ENCODE assay signal across 9 mouse cellular contexts in the genomic region with DNA sequence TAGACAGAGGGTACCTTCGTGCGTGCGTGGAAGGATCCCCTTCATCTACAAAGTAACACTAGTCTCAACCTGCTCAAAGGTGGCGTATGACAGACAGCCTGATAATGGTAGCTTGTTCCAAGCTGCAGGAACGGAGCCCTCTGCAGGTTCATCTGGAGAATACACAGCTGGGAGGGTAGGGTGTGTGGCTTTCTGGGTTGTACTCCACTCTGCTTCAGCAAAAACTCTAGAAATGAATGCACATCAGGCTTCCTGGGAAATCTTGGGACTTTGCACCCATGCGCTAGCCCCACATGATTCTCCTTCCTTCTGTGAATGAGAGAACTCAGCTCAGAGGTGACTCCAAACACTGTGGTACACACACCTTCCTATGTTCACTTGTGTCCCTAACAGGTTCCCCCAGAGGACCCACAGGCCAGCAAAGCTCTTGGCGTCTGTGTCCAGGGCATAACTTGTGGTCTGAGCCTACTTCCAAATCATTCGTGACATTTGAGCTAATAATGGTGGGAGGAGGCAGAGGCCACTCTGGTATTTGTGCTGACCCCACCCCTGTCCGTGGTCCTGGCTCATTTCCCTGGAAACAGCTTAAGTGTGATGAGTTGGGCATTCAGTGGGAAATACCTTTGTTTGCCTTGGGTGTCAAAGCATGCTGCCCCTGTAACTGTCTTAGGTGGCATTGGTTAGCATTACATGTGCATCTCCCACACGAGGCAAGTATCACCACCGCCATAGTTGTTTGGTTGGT. TPM values are rescaled to one million over a fixed set of nuclear protein-coding genes. Genes with fewer than 3 reads are reported as not detected.
DNase-seq lines count a peak whose midpoint lies in the region; ATAC-seq and TF ChIP-seq lines count a peak whose summit lies in the region.
"Had no signal": no experiment of that assay in that cellular context is flagged by ENCODE, and none has a peak within 500 bp of the region (broad histone marks: within the 10 kb centered on the region; RNA-seq: fewer than 3 reads in every experiment).

No protein-coding gene starts in this region.

- H3K4me3 ChIP-seq in heart, adult 2 months: no peak overlapping the region
- no peak overlapping the region for H3K4me3 ChIP-seq in intestine, postnatal 0 days (ENCODE audit: low read depth, low read length)
- H3K4me3 ChIP-seq: erythroblast, embryonic 14.5 days had no signal

- H3K9ac ChIP-seq in heart, adult 2 months (ENCODE audit: low read depth, low read length): no peak overlapping the region
- no peak overlapping the region for H3K9ac ChIP-seq in intestine, postnatal 0 days (ENCODE audit: low read depth, low read length)

- WGBS in heart, adult 2 months: 76% methylated on average over 11 of the region's 11 CpGs
- 61% methylated on average over 11 of the region's 11 CpGs for WGBS in intestine, postnatal 0 days

- no peak overlapping the region for H3K27ac ChIP-seq in heart, adult 2 months
- no peak overlapping the region for H3K27ac ChIP-seq in intestine, postnatal 0 days (ENCODE audit: low read depth, low read length)

- TF ChIP-seq CTCF in heart, adult 2 months (IDR thresholded peaks at IDR 0.05): peak; percentile 62
- peak; percentile 70 for TF ChIP-seq CTCF in intestine, postnatal 0 days (IDR thresholded peaks at IDR 0.05; ENCODE audit: low read depth)

- TF ChIP-seq POLR2A in heart, adult 2 months (IDR thresholded peaks at IDR 0.05; ENCODE audit: insufficient read depth, low read depth, low read length): no peak

- no peaks in the 10 kb centered on the region for H3K79me2 ChIP-seq in heart, adult 2 months (replicated peaks; ENCODE audit: control insufficient read depth, insufficient read depth, low read length)

- no peak for TF ChIP-seq EP300 in heart, adult 2 months (IDR thresholded peaks at IDR 0.05; ENCODE audit: insufficient read depth, low read depth, low read length)

- H3K36me3 ChIP-seq in heart, adult 2 months (ENCODE audit: control insufficient read depth, insufficient read depth, low read length): no peaks in the 10 kb centered on the region
- H3K36me3 ChIP-seq in intestine, postnatal 0 days (ENCODE audit: control insufficient read depth, insufficient read depth): no peaks in the 10 kb centered on the region

- H3K4me1 ChIP-seq in heart, adult 2 months (ENCODE audit: control insufficient read depth, insufficient read depth, low read length): no peaks in the 10 kb centered on the region
- H3K4me1 ChIP-seq in intestine, postnatal 0 days (replicated peaks; ENCODE audit: control insufficient read depth, insufficient read depth, low read length): no peaks in the 10 kb centered on the region

- H3K4me2 ChIP-seq in intestine, postnatal 0 days (replicated peaks; ENCODE audit: low read depth): no peak overlapping the region

- DNase-seq in heart, adult 2 months: no peak
- DNase-seq in heart, adult 18-20 months: no peak
- DNase-seq in thymus, postnatal 0 days (ENCODE audit: low spot score): peak; percentile 42
- DNase-seq in thymus, postnatal 10 days (ENCODE audit: low spot score in 2 of 2): no peak
- DNase-seq in retina, postnatal 1 day: no peak
- DNase-seq in layer of hippocampus, adult 8-10 months (ENCODE audit: low spot score in 2 of 2): no peak
- no peak for DNase-seq in embryo, embryonic 10 days (ENCODE audit: low spot score)

- H3K27me3 ChIP-seq in heart, adult 2 months (ENCODE audit: control insufficient read depth, insufficient read depth, low read length): no peaks in the 10 kb centered on the region
- no peaks in the 10 kb centered on the region for H3K27me3 ChIP-seq in intestine, postnatal 0 days (replicated peaks; ENCODE audit: control insufficient read depth, insufficient read depth, low read length)

- intact Hi-C loops in heart, adult 2 months (cut with DNase I): no loop called here

- H3K9me3 ChIP-seq in intestine, postnatal 0 days (ENCODE audit: control insufficient read depth): no peaks in the 10 kb centered on the region

- ATAC-seq in intestine, postnatal 0 days: peak; percentile 44; the same call in 1 of the 2 replicates

RNA-seq across cellular contexts. Expression of gene Arid5a, which starts 14.5 kb away (rescaled TPM):
- total RNA-seq in heart, adult 2 months (2021): 10 to 100 TPM; 10.2 to 12.4 TPM
- 4.7 and 4.9 TPM in 2 replicates for polyA plus RNA-seq in heart, adult 2 months (2012; rRNA removed)
- total RNA-seq in heart, adult 18-20 months (2021): 10 to 100 TPM; 10.8 to 12.7 TPM
- polyA plus RNA-seq in thymus, postnatal 0 days (2015; fragmentation: Nextera tagmentation; extraction: Ambion mirVana): 34.9 and 35.4 TPM in 2 replicates
- polyA plus RNA-seq in intestine, postnatal 0 days (2015; fragmentation: Nextera tagmentation; extraction: Ambion mirVana): 3.6 and 3.7 TPM in 2 replicates
- total RNA-seq in layer of hippocampus, adult 8-10 months (2022): 10 to 100 TPM; 18.1 to 22.0 (median 18.8) TPM

RNA-seq across cellular contexts. Expression of gene Kansl3, which starts 47.0 kb away (rescaled TPM):
- total RNA-seq in heart, adult 2 months (2021): 10 to 100 TPM; 49.7 to 52.8 TPM
- polyA plus RNA-seq in heart, adult 2 months (2012; rRNA removed): 35.4 and 57.0 TPM in 2 replicates
- total RNA-seq in heart, adult 18-20 months (2021): 10 to 100 TPM; 55.4 to 62.3 TPM
- polyA plus RNA-seq in thymus, postnatal 0 days (2015; fragmentation: Nextera tagmentation; extraction: Ambion mirVana): 26.0 and 29.4 TPM in 2 replicates
- polyA plus RNA-seq in intestine, postnatal 0 days (2015; fragmentation: Nextera tagmentation; extraction: Ambion mirVana): 18.6 and 19.1 TPM in 2 replicates
- total RNA-seq in layer of hippocampus, adult 8-10 months (2022): 10 to 100 TPM; 60.0 to 93.5 (median 78.2) TPM

RNA-seq across cellular contexts. Expression of gene Neurl3, which starts 47.5 kb away (rescaled TPM):
- total RNA-seq in heart, adult 2 months (2021): 1 to 10 TPM; 2.2 to 3.0 TPM
- polyA plus RNA-seq in heart, adult 2 months (2012; rRNA removed): 5.8 and 6.1 TPM in 2 replicates
- total RNA-seq in heart, adult 18-20 months (2021): 1 to 10 TPM; 3.2 to 3.4 TPM
- polyA plus RNA-seq in thymus, postnatal 0 days (2015; fragmentation: Nextera tagmentation; extraction: Ambion mirVana): 3.8 and 4.4 TPM in 2 replicates
- polyA plus RNA-seq in intestine, postnatal 0 days (2015; fragmentation: Nextera tagmentation; extraction: Ambion mirVana): 15.6 and 15.8 TPM in 2 replicates
- 1 to 10 TPM in 2 of 4 experiments, under 1 TPM in 2; 0.41 to 3.4 (median 1.2) TPM for total RNA-seq in layer of hippocampus, adult 8-10 months (2022)

RNA-seq across cellular contexts. Expression of gene Fer1l5, which starts 50.1 kb away (rescaled TPM):
- not detected for total RNA-seq in heart, adult 2 months (2021)
- polyA plus RNA-seq in heart, adult 2 months (2012; rRNA removed): 0.04 TPM in 1 of 2 replicates, not detected in the other
- not detected for total RNA-seq in heart, adult 18-20 months (2021)
- polyA plus RNA-seq in thymus, postnatal 0 days (2015; fragmentation: Nextera tagmentation; extraction: Ambion mirVana): 0.49 and 0.61 TPM in 2 replicates
- 0.13 and 0.17 TPM in 2 replicates for polyA plus RNA-seq in intestine, postnatal 0 days (2015; fragmentation: Nextera tagmentation; extraction: Ambion mirVana)
- total RNA-seq in layer of hippocampus, adult 8-10 months (2022): not detected
- polyA plus RNA-seq: erythroblast, embryonic 14.5 days had no signal
